Mouse (Mus musculus): ENCODE data around the gene Gtf2a2. TPM values are rescaled to one million over a fixed set of nuclear protein-coding genes. Genes with fewer than 3 reads are reported as not detected.

The Gtf2a2 gene
- total RNA-seq (2021) (10 to 100 TPM; 53.7 to 54.7 TPM), polyA plus RNA-seq (2012; rRNA removed) (23.3 and 37.5 TPM in 2 replicates)
- long read RNA-seq, transcript Gtf2a2-202 (5 exons, 893 nt), result major isoform, 22 of 33 reads
- long read RNA-seq, partial matches to known transcripts, result 2 of 33 reads
- long read RNA-seq, other reads (novel, unspliced or antisense), result 7 of 33 reads

GRCm38 (mm10) chr9:70012408-70012901, at the start of gene Gtf2a2:
TSS of gene Gtf2a2 (plus strand) at chr9:70012550.
- H3K27me3 ChIP-seq (ENCODE audit: control insufficient read depth, insufficient read depth, low read length), result no peaks in the 10 kb centered on the region
- WGBS, result under 1% methylated on average over 57 of the region's 57 CpGs
- peak within 1 kb of the TSS; percentile 91 for H3K27ac ChIP-seq
- peak; percentile 94 to 95 for DNase-seq
- peaks cover 5% of the 10 kb centered on the region for H3K4me1 ChIP-seq (ENCODE audit: control insufficient read depth, insufficient read depth, low read length)
- intact Hi-C loops (cut with DNase I), result no loop called here
- H3K36me3 ChIP-seq (ENCODE audit: control insufficient read depth, insufficient read depth, low read length), result peaks cover 14% of the 10 kb centered on the region
- no peak for TF ChIP-seq CTCF (IDR thresholded peaks at IDR 0.05)
- peak; percentile 77 for TF ChIP-seq POLR2A (IDR thresholded peaks at IDR 0.05; ENCODE audit: insufficient read depth, low read depth, low read length)
- peak within 1 kb of the TSS; percentile 92 for H3K4me3 ChIP-seq
- H3K9ac ChIP-seq (ENCODE audit: low read depth, low read length), result peak within 1 kb of the TSS; percentile 91
- H3K79me2 ChIP-seq (replicated peaks; ENCODE audit: control insufficient read depth, insufficient read depth, low read length), result peaks cover 4% of the 10 kb centered on the region

- TF ChIP-seq POLR2A (IDR thresholded peaks at IDR 0.05; ENCODE audit: insufficient read depth, low read depth, low read length) (no peak), CTCF (IDR thresholded peaks at IDR 0.05) (no peak), EP300 (IDR thresholded peaks at IDR 0.05; ENCODE audit: insufficient read depth, low read depth, low read length) (no peak)
- Histone ChIP-seq H3K4me1 (ENCODE audit: control insufficient read depth, insufficient read depth, low read length) (peaks cover 2% of the 10 kb centered on the region; the same call in 1 of the 2 replicates), H3K36me3 (ENCODE audit: control insufficient read depth, insufficient read depth, low read length) (no peaks in the 10 kb centered on the region; the same call in 1 of the 2 replicates), H3K27ac (peak overlapping the region; percentile 68), H3K79me2 (replicated peaks; ENCODE audit: control insufficient read depth, insufficient read depth, low read length) (no peaks in the 10 kb centered on the region), H3K9ac (ENCODE audit: low read depth, low read length) (no peak overlapping the region), H3K4me3 (no peak overlapping the region), H3K27me3 (ENCODE audit: control insufficient read depth, insufficient read depth, low read length) (no peaks in the 10 kb centered on the region)
- intact Hi-C loops (cut with DNase I), result no loop called here
- no peak for DNase-seq
- WGBS, result 26% methylated on average over 3 of the region's 3 CpGs
Observed at GRCm38 (mm10) chr9:69964370-69964769, 48.0 kb upstream of the Gtf2a2 start.

DNA sequence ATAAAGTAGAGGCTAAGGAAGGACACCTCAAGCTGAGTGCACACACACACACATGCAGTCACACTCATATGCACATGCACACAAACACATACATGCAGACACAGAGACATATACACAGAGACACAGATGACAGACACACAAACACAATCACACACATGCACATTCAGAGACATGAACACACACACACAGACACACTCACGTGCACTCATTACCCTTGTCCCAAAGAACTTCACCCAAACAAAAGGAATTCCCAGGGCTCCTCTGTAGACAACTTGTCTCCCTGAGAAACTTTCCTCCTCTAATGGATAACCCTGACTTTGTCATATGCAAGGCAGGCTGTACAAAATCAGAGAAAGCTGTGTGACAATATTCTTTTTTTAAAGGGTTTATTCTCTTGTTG, 26.8 kb upstream of the Gtf2a2 start:
- no peak for TF ChIP-seq CTCF (IDR thresholded peaks at IDR 0.05)
- no peak for TF ChIP-seq EP300 (IDR thresholded peaks at IDR 0.05; ENCODE audit: insufficient read depth, low read depth, low read length)
- no peak for TF ChIP-seq POLR2A (IDR thresholded peaks at IDR 0.05; ENCODE audit: insufficient read depth, low read depth, low read length)
- WGBS, result 64% methylated on average over 1 of the region's 1 CpGs
- Histone ChIP-seq H3K4me3 (no peak overlapping the region), H3K9ac (ENCODE audit: low read depth, low read length) (no peak overlapping the region), H3K79me2 (replicated peaks; ENCODE audit: control insufficient read depth, insufficient read depth, low read length) (no peaks in the 10 kb centered on the region; the same call in 1 of the 2 replicates), H3K27me3 (ENCODE audit: control insufficient read depth, insufficient read depth, low read length) (no peaks in the 10 kb centered on the region), H3K27ac (no peak overlapping the region), H3K4me1 (ENCODE audit: control insufficient read depth, insufficient read depth, low read length) (peaks cover 2% of the 10 kb centered on the region), H3K36me3 (ENCODE audit: control insufficient read depth, insufficient read depth, low read length) (peaks cover under 1% of the 10 kb centered on the region)
- intact Hi-C loops (cut with DNase I), result loop anchor here (5.0 kb wide), 1 partner anchor 478 kb away; no protein-coding TSS in a partner anchor
- DNase-seq, result no peak

GRCm38 (mm10) chr9:69986063-69986462, 26.3 kb upstream of the Gtf2a2 start:
- no peak for DNase-seq
- intact Hi-C loops (cut with DNase I), result loop anchor here (5.0 kb wide), 1 partner anchor 479 kb away; no protein-coding TSS in a partner anchor
- Histone ChIP-seq H3K27ac (no peak overlapping the region), H3K4me3 (no peak overlapping the region), H3K9ac (ENCODE audit: low read depth, low read length) (no peak overlapping the region), H3K36me3 (ENCODE audit: control insufficient read depth, insufficient read depth, low read length) (peaks cover 4% of the 10 kb centered on the region), H3K4me1 (ENCODE audit: control insufficient read depth, insufficient read depth, low read length) (peaks cover 5% of the 10 kb centered on the region), H3K79me2 (replicated peaks; ENCODE audit: control insufficient read depth, insufficient read depth, low read length) (no peaks in the 10 kb centered on the region; the same call in none of the 2 replicates), H3K27me3 (ENCODE audit: control insufficient read depth, insufficient read depth, low read length) (no peaks in the 10 kb centered on the region)
- no peak for TF ChIP-seq CTCF (IDR thresholded peaks at IDR 0.05)
- TF ChIP-seq EP300 (IDR thresholded peaks at IDR 0.05; ENCODE audit: insufficient read depth, low read depth, low read length), result no peak
- TF ChIP-seq POLR2A (IDR thresholded peaks at IDR 0.05; ENCODE audit: insufficient read depth, low read depth, low read length), result no peak
- WGBS, result 78% methylated on average over 10 of the region's 10 CpGs

DNA sequence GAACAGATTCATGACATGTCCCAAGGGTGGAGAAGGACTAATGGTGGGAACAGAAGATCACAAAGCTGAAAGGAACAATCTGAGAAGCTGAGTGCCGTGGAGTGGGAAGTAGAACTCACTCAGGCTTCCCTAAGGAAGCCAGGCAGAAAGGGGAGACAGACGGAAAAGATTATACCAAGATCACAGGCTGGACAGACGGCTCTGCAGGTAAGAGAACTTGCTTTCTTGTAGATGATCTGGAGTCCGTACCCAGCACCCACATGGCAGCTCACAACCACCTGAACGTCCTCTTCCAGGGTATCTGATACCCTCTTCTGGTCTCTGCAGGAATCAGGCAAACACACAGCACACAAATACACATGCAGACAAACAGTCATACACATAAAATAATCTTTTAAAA, 25.8 kb upstream of the Gtf2a2 start:
- Histone ChIP-seq H3K79me2 (replicated peaks; ENCODE audit: control insufficient read depth, insufficient read depth, low read length) (no peaks in the 10 kb centered on the region; the same call in none of the 2 replicates), H3K27me3 (ENCODE audit: control insufficient read depth, insufficient read depth, low read length) (no peaks in the 10 kb centered on the region), H3K27ac (no peak overlapping the region), H3K4me1 (ENCODE audit: control insufficient read depth, insufficient read depth, low read length) (peaks cover 8% of the 10 kb centered on the region), H3K4me3 (no peak overlapping the region), H3K9ac (ENCODE audit: low read depth, low read length) (no peak overlapping the region), H3K36me3 (ENCODE audit: control insufficient read depth, insufficient read depth, low read length) (peaks cover 9% of the 10 kb centered on the region)
- no peak for DNase-seq
- WGBS, result 82% methylated on average over 5 of the region's 5 CpGs
- intact Hi-C loops (cut with DNase I), result loop anchor here (5.0 kb wide), 1 partner anchor 479 kb away; no protein-coding TSS in a partner anchor
- no peak for TF ChIP-seq EP300 (IDR thresholded peaks at IDR 0.05; ENCODE audit: insufficient read depth, low read depth, low read length)
- no peak for TF ChIP-seq POLR2A (IDR thresholded peaks at IDR 0.05; ENCODE audit: insufficient read depth, low read depth, low read length)
- no peak for TF ChIP-seq CTCF (IDR thresholded peaks at IDR 0.05)

- under 1% methylated on average over 3 of the region's 3 CpGs for WGBS
- Histone ChIP-seq H3K36me3 (ENCODE audit: control insufficient read depth, insufficient read depth, low read length) (peaks cover 14% of the 10 kb centered on the region), H3K4me3 (no peak overlapping the region)
Observed at GRCm38 (mm10) chr9:69987579-69987978, 24.8 kb upstream of the Gtf2a2 start.

More at GRCm38 (mm10) chr9:69987579-69987978, 24.8 kb upstream of the Gtf2a2 start:
- no peak overlapping the region for H3K9ac ChIP-seq (ENCODE audit: low read depth, low read length)
- DNase-seq, result peak; percentile 57 to 69
- intact Hi-C loops (cut with DNase I), result loop anchor here (1.0 to 5.0 kb wide), 3 partner anchors 38 to 480 kb away; no protein-coding TSS in a partner anchor
- peak; percentile 92 for TF ChIP-seq CTCF (IDR thresholded peaks at IDR 0.05)
- TF ChIP-seq POLR2A (IDR thresholded peaks at IDR 0.05; ENCODE audit: insufficient read depth, low read depth, low read length), result no peak
- H3K4me1 ChIP-seq (ENCODE audit: control insufficient read depth, insufficient read depth, low read length), result peaks cover 9% of the 10 kb centered on the region
- peak overlapping the region; percentile 5; the same call in 1 of the 2 replicates for H3K27ac ChIP-seq
- no peaks in the 10 kb centered on the region; the same call in none of the 2 replicates for H3K79me2 ChIP-seq (replicated peaks; ENCODE audit: control insufficient read depth, insufficient read depth, low read length)
- H3K27me3 ChIP-seq (ENCODE audit: control insufficient read depth, insufficient read depth, low read length), result no peaks in the 10 kb centered on the region

Measured in heart, adult 2 months (tissue).